Mouse (Mus musculus) liver, postnatal 0 days (tissue): ENCODE measurements around the gene Pck2.

Source experiments
- CTCF ChIP-seq: sonication (generic); IDR thresholded peaks from 2 replicates; pipeline ENCODE4 v1.5.1; 2016; ENCODE audit warnings: antibody characterized with exemption, low read depth
- EP300 ChIP-seq: IDR thresholded peaks from 2 replicates; pipeline ENCODE4 v1.6.1; 2016; ENCODE audit warnings: antibody characterized with exemption, low read depth, mild to moderate bottlenecking

DNA sequence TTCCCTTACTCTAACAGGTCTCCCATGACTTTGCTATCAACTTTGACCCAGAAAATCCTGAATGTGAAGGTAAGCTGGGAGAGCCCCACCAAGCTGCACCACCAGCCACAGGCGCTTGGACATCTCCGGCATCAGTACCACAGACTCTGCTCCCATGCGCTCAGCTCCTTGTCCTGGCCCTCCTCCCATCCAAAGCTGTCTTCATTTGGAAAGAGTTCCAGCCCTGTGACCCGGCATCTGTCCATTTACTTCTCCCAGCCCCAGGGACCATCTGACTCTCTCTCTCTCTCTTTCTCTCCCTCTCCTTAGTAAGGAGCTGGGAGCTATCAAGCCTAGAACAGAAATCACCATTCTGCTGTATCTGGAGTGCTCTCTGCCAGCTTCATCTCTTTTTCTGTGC lies 24.2 kb upstream of the Pck2 start:
- TF ChIP-seq CTCF (no peak), EP300 (no peak)
